Mouse (Mus musculus) CH12.LX (cell line): ENCODE results near the gene Cd5.

Source experiments
- CTCF ChIP-seq, 2 experiments: IDR thresholded peaks in 1 of 2; conservative IDR thresholded peaks in 1 of 2; 2 replicates each; pipeline ENCODE4 v1.5.1; 2011 to 2012; ENCODE audit warnings: low read depth in 2 of 2, low read length in 2 of 2, improper control_type of control experiment in 1 of 2, inconsistent platforms in 1 of 2, mild to moderate bottlenecking in 1 of 2, moderate library complexity in 1 of 2
- EP300 ChIP-seq: IDR thresholded peaks from 2 replicates; pipeline ENCODE4 v1.6.1; 2011; ENCODE audit warnings: low read length, improper control_type of control experiment
- GABPA ChIP-seq: IDR thresholded peaks from 2 replicates; pipeline ENCODE4 v1.6.1; 2012; ENCODE audit warnings: low read depth, low read length, improper control_type of control experiment, inconsistent platforms; ENCODE audit not compliant: insufficient replicate concordance
- MAX ChIP-seq: IDR thresholded peaks from 2 replicates; pipeline ENCODE4 v1.6.1; 2011; ENCODE audit warnings: low read length, improper control_type of control experiment
- MXI1 ChIP-seq: IDR thresholded peaks from 2 replicates; pipeline ENCODE4 v1.6.1; 2011; ENCODE audit warnings: mild to moderate bottlenecking, low read depth, low read length, improper control_type of control experiment
- MYC ChIP-seq: IDR thresholded peaks from 2 replicates; pipeline ENCODE4 v1.6.1; 2011; ENCODE audit warnings: low read depth, mild to moderate bottlenecking, improper control_type of control experiment, low read length
- NRF1 ChIP-seq: IDR thresholded peaks from 2 replicates; pipeline ENCODE4 v1.6.1; 2014; ENCODE audit warnings: low read depth, mild to moderate bottlenecking, inconsistent platforms, low read length, improper control_type of control experiment, moderate library complexity
- RCOR1 ChIP-seq: conservative IDR thresholded peaks from 2 replicates; pipeline ENCODE4 v1.6.1; 2012; ENCODE audit warnings: low read depth, mild to moderate bottlenecking, inconsistent platforms, low read length, improper control_type of control experiment
- TBP ChIP-seq: conservative IDR thresholded peaks from 2 replicates; pipeline ENCODE4 v1.6.1; 2011; ENCODE audit warnings: low read depth, low read length, improper control_type of control experiment
- USF1 ChIP-seq: IDR thresholded peaks from 2 replicates; pipeline ENCODE4 v1.6.1; 2014; ENCODE audit warnings: low read depth, mild to moderate bottlenecking, inconsistent platforms, low read length, improper control_type of control experiment
- ZKSCAN1 ChIP-seq: IDR thresholded peaks from 2 replicates; pipeline ENCODE4 v1.6.1; 2012; ENCODE audit warnings: low read depth, inconsistent platforms, low read length, improper control_type of control experiment, borderline replicate concordance

DNA sequence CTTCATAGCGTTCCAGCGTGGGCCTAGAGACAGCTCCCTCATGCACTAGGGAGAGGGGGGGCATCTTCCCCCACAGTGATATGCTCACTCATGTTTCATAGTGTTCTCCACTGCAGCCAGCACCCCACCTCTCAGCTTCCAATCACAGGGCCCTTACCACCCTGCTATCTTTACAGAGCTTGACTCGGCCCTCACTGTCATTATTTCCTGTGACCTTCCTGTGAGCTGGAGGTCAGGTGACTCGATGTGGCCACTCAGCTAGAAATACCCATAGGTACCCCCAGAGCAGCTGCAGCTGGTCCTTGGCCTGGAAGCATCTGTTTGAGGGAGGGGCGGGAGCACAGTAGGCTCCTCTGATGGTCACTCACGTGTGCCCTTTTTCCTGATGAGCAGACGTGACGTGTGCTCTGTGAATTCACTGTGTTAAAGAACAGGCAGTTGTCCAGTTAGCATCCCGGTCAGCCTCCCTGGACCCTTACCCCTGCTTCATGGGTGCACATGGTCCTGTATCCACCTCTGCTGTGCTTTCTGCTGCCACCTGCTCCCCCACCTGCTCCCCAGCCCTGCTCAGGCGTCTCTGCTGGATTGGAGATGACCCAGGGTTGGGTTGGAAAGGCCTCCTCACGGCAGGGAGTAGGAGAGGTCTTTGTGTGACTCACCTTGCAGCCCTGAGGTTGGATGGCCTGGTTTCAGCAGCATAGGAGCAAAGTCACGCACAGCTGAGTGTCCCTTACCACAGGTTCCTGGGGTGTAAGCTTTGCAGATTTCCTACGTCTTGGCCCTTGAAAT is 31.5 kb downstream of the Cd5 start:
- TF ChIP-seq CTCF (conservative IDR thresholded peaks at IDR 0.05 in 1 of 2, IDR thresholded peaks at IDR 0.05 in 1 of 2; ENCODE audit: low read depth in 2 of 2, low read length in 2 of 2), result no peak
- TF ChIP-seq TBP, result no peak
- no peak for TF ChIP-seq MXI1
- TF ChIP-seq MYC, result no peak
- no peak for TF ChIP-seq ZKSCAN1
- TF ChIP-seq USF1, result no peak
- TF ChIP-seq RCOR1, result no peak
- no peak for TF ChIP-seq EP300
- TF ChIP-seq GABPA, result no peak
- TF ChIP-seq MAX, result no peak
- no peak for TF ChIP-seq NRF1
